Mouse (Mus musculus): Measurements from ENCODE around the gene Zdhhc18. TPM values are rescaled to one million over a fixed set of nuclear protein-coding genes. Genes with fewer than 3 reads are reported as not detected.
A peak's percentile ranks its signal among the peaks of the same experiment; 100 is the strongest.

The Zdhhc18 gene
- polyA plus RNA-seq, 1 experiment from 2014 or later = 5.8 TPM

DNA sequence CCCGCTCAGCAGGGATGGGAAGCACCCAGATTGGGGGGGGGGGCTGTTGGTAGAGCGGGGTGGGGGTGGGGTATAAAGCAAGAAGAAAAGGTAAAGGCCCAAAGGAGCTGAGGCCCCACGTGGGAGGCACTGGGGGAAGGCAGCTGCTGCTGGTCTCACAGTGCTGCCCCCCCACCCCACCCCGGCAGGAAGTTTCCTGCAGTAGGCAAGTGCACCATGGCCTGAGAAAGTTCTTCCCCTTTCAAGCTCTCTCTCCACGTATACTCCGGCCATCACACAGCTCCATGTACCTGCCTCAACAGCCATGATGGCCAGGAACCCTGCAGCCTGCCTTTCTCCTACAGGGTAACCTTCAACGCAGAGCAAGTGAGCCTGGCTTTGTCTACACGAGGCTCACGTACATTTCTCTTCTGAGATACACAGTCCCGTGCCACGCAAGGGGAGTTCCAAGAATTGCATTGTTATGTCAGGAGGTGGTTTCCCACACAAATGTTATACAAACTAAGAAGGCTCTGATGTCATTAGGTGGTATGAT lies 27.7 kb downstream of the Zdhhc18 start:
- no peak for ATAC-seq
- Histone ChIP-seq H3K27me3 (replicated peaks; ENCODE audit: insufficient read depth, low read length) (no peaks in the 10 kb centered on the region), H3K27ac (ENCODE audit: low read length) (0 out of 2 replicates have a peak overlapping the region, but pooled peaks have one; percentile 14), H3K4me1 (ENCODE audit: insufficient read depth, low read depth, low read length) (no peaks in the 10 kb centered on the region), H3K9me3 (ENCODE audit: low read length) (no peaks in the 10 kb centered on the region), H3K4me3 (ENCODE audit: low read depth, low read length) (no peak overlapping the region), H3K4me2 (replicated peaks; ENCODE audit: low read depth, low read length) (no peak overlapping the region), H3K36me3 (ENCODE audit: insufficient read depth, low read length) (no peaks in the 10 kb centered on the region), H3K9ac (replicated peaks; ENCODE audit: low read depth) (no peak overlapping the region)
- TF ChIP-seq EP300 (IDR thresholded peaks at IDR 0.05) = no peak
- no peak for TF ChIP-seq CTCF (IDR thresholded peaks at IDR 0.05)
- WGBS = 67% methylated on average over 11 of the region's 11 CpGs
- DNase-seq (ENCODE audit: low spot score) = no peak

DNA sequence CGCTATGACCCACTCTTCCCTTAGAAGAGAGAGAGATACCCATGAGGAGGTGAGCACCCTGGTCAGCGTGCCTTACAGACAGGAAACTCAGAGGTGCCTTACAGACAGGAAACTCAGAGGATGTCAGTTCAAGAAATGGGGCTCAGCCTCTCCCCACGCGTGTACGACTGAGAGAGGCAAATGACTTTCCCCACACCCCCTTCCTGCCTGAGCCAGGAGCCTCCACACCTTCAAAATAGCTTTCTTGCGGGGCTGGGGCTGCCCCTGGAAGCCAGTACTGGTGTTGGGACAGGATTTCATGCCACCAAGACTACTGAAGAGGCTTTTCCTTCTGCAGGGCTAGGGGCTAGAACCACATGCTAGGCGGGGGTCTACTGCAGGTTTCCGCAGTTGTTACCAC lies 29.3 kb downstream of the Zdhhc18 start:
- no peaks in the 10 kb centered on the region for H3K27me3 ChIP-seq (replicated peaks; ENCODE audit: insufficient read depth, low read length)
- no peak overlapping the region for H3K9ac ChIP-seq (replicated peaks; ENCODE audit: low read depth)
- no peak for TF ChIP-seq CTCF (IDR thresholded peaks at IDR 0.05)
- TF ChIP-seq EP300 (IDR thresholded peaks at IDR 0.05) = no peak
- no peaks in the 10 kb centered on the region for H3K36me3 ChIP-seq (ENCODE audit: insufficient read depth, low read length)
- no peaks in the 10 kb centered on the region for H3K4me1 ChIP-seq (ENCODE audit: insufficient read depth, low read depth, low read length)
- H3K4me2 ChIP-seq (replicated peaks; ENCODE audit: low read depth, low read length) = no peak overlapping the region
- no peaks in the 10 kb centered on the region for H3K9me3 ChIP-seq (ENCODE audit: low read length)
- H3K27ac ChIP-seq (ENCODE audit: low read length) = no peak overlapping the region
- DNase-seq (ENCODE audit: low spot score) (no peak), ATAC-seq (no peak)
- H3K4me3 ChIP-seq (ENCODE audit: low read depth, low read length) = no peak overlapping the region
- WGBS = 74% methylated on average over 8 of the region's 8 CpGs

DNA sequence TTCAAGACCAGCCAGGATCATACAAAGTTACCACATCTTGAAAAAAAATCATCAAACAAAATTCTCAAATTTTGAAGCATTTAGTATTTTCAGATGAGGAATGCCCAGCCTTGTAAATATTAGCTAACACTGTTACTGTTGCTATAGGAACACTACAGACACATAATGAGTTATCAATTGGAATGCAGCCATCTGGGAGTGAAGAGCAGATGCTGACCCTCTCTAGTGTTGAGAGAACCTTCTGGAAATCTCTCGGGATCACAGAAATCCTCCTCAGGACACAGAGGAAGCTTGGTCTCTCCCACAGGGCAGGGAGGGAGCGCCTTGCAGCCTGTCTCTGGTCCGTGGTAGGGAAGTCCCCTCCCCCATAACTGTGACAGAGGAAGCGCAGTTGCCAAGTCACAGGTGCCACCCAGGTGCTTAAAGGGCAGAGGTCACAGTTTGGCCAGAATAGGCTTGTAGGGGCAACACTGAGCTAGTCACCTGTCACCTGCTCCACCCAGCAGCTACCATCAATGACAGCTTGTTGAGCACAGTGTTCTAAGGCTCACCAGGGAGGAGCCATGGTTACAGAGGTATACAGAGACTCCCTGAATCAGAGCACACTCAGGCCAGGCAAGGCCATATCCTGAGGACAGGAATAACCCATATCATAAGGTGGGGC lies 30.3 kb downstream of the Zdhhc18 start:
- Histone ChIP-seq H3K4me3 (ENCODE audit: low read depth, low read length) (no peak overlapping the region), H3K36me3 (ENCODE audit: insufficient read depth, low read length) (no peaks in the 10 kb centered on the region), H3K4me1 (ENCODE audit: insufficient read depth, low read depth, low read length) (no peaks in the 10 kb centered on the region), H3K27me3 (replicated peaks; ENCODE audit: insufficient read depth, low read length) (no peaks in the 10 kb centered on the region), H3K4me2 (replicated peaks; ENCODE audit: low read depth, low read length) (no peak overlapping the region), H3K9me3 (ENCODE audit: low read length) (no peaks in the 10 kb centered on the region), H3K27ac (ENCODE audit: low read length) (no peak overlapping the region), H3K9ac (replicated peaks; ENCODE audit: low read depth) (no peak overlapping the region)
- DNase-seq (ENCODE audit: low spot score) (peak; percentile 40), ATAC-seq (no peak)
- 49% methylated on average over 4 of the region's 4 CpGs for WGBS
- TF ChIP-seq CTCF (IDR thresholded peaks at IDR 0.05) (no peak), EP300 (IDR thresholded peaks at IDR 0.05) (no peak)

DNA sequence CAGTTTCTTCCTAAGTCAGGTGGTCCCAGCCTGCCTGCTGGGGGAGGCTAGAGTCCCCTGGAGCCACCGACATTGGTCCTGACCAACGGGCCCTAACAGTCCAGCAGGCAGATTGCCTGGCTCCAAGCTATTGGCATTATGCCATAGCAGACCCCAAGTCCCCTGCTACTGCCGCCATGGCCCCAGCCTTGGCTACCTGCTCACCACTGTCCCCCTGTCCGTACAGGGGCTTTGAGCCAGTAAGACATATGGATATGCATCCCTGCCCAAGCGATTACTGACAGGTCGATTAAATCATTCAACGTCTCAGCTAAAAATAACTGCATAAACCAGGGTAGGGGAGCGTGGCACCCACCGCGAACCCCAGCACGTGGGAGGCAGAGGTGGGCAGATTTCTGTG lies 32.0 kb downstream of the Zdhhc18 start:
- no peaks in the 10 kb centered on the region for H3K36me3 ChIP-seq (ENCODE audit: insufficient read depth, low read length)
- ATAC-seq (no peak), DNase-seq (ENCODE audit: low spot score) (no peak)
- H3K9me3 ChIP-seq (ENCODE audit: low read length) = no peaks in the 10 kb centered on the region
- H3K27ac ChIP-seq (ENCODE audit: low read length) = no peak overlapping the region
- H3K4me3 ChIP-seq (ENCODE audit: low read depth, low read length) = no peak overlapping the region
- WGBS = 95% methylated on average over 11 of the region's 11 CpGs
- no peaks in the 10 kb centered on the region for H3K27me3 ChIP-seq (replicated peaks; ENCODE audit: insufficient read depth, low read length)
- no peaks in the 10 kb centered on the region for H3K4me1 ChIP-seq (ENCODE audit: insufficient read depth, low read depth, low read length)
- no peak overlapping the region for H3K9ac ChIP-seq (replicated peaks; ENCODE audit: low read depth)
- H3K4me2 ChIP-seq (replicated peaks; ENCODE audit: low read depth, low read length) = no peak overlapping the region
- TF ChIP-seq CTCF (IDR thresholded peaks at IDR 0.05) (no peak), EP300 (IDR thresholded peaks at IDR 0.05) (no peak)

DNA sequence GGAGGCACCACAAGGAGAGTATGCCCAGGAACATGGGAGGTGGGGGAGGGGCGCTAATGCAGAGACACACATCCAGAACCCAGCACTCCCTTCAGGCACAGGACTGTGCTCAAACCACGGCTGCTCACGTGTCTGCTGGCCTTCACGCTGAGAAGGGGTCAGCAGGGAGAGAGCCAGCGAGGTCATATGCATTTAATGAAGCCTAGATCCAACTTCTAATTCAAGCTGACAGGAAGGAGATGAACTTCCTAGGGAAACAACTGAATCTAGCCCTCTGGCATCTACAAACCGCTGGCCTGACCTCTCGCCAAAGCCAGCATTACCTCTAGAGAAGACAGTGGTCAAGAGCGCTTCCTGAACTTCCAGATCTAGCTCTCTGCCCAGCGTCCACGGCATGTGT lies 34.5 kb downstream of the Zdhhc18 start:
- Histone ChIP-seq H3K36me3 (ENCODE audit: insufficient read depth, low read length) (peaks cover 10% of the 10 kb centered on the region), H3K27me3 (replicated peaks; ENCODE audit: insufficient read depth, low read length) (no peaks in the 10 kb centered on the region), H3K9ac (replicated peaks; ENCODE audit: low read depth) (no peak overlapping the region), H3K9me3 (ENCODE audit: low read length) (no peaks in the 10 kb centered on the region), H3K4me1 (ENCODE audit: insufficient read depth, low read depth, low read length) (no peaks in the 10 kb centered on the region), H3K27ac (ENCODE audit: low read length) (peak overlapping the region; percentile 66), H3K4me2 (replicated peaks; ENCODE audit: low read depth, low read length) (no peak overlapping the region), H3K4me3 (ENCODE audit: low read depth, low read length) (no peak overlapping the region)
- DNase-seq (ENCODE audit: low spot score) (no peak), ATAC-seq (no peak)
- no peak for TF ChIP-seq CTCF (IDR thresholded peaks at IDR 0.05)
- TF ChIP-seq EP300 (IDR thresholded peaks at IDR 0.05) = no peak
- WGBS = 61% methylated on average over 10 of the region's 10 CpGs

DNA sequence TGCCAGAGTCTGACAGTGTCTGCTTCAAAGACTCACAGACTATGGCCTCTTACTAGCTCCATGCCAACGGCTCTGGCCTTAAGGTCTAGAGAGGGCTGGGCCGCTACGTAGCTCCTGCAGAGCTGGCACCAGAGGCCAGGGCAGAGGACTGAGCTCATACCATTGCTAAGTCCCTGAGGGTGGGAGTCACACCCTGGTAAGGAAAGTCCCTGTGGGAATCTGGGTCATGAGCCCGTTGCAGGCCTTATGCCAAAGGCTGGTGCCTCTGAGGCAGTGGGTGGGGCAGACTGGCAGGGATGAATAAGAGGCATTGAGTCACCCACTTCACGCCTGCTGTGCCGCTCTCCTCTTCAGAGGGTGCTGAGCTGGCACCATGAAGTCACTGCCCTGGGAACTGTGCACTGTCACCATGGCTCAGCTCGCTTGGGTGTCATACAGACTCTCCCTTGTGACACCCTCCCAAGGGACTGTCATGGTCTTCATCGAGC lies 35.6 kb downstream of the Zdhhc18 start:
- peak overlapping the region; percentile 72 for H3K27ac ChIP-seq (ENCODE audit: low read length)
- H3K4me3 ChIP-seq (ENCODE audit: low read depth, low read length) = no peak overlapping the region
- no peak overlapping the region for H3K4me2 ChIP-seq (replicated peaks; ENCODE audit: low read depth, low read length)
- no peak overlapping the region for H3K9ac ChIP-seq (replicated peaks; ENCODE audit: low read depth)
- DNase-seq (ENCODE audit: low spot score) (peak; percentile 96), ATAC-seq (peak; percentile 95)
- 57% methylated on average over 8 of the region's 8 CpGs for WGBS
- peaks cover 10% of the 10 kb centered on the region for H3K36me3 ChIP-seq (ENCODE audit: insufficient read depth, low read length)
- TF ChIP-seq EP300 (IDR thresholded peaks at IDR 0.05) (peak; percentile 80), CTCF (IDR thresholded peaks at IDR 0.05) (no peak)
- no peaks in the 10 kb centered on the region for H3K9me3 ChIP-seq (ENCODE audit: low read length)
- no peaks in the 10 kb centered on the region for H3K4me1 ChIP-seq (ENCODE audit: insufficient read depth, low read depth, low read length)
- H3K27me3 ChIP-seq (replicated peaks; ENCODE audit: insufficient read depth, low read length) = no peaks in the 10 kb centered on the region
